Mouse (Mus musculus) CH12.LX (cell line): ENCODE results near the gene Alox12.

Experiments used
- CTCF ChIP-seq, 2 experiments: IDR thresholded peaks in 1 of 2; conservative IDR thresholded peaks in 1 of 2; 2 replicates each; pipeline ENCODE4 v1.5.1; 2011 to 2012; ENCODE audit warnings: low read depth in 2 of 2, low read length in 2 of 2, improper control_type of control experiment in 1 of 2, inconsistent platforms in 1 of 2, mild to moderate bottlenecking in 1 of 2, moderate library complexity in 1 of 2
- EP300 ChIP-seq: IDR thresholded peaks from 2 replicates; pipeline ENCODE4 v1.6.1; 2011; ENCODE audit warnings: low read length, improper control_type of control experiment
- ETS1 ChIP-seq: conservative IDR thresholded peaks from 2 replicates; pipeline ENCODE4 v1.6.1; 2012; ENCODE audit warnings: low read depth, mild to moderate bottlenecking, inconsistent platforms, low read length, improper control_type of control experiment, moderate library complexity
- MAZ ChIP-seq: IDR thresholded peaks from 2 replicates; pipeline ENCODE4 v1.6.1; 2012; ENCODE audit warnings: low read depth, mild to moderate bottlenecking, inconsistent platforms, low read length, improper control_type of control experiment, moderate library complexity
- NELFE ChIP-seq: IDR thresholded peaks from 2 replicates; pipeline ENCODE4 v1.6.1; 2011; ENCODE audit warnings: low read depth, low read length, improper control_type of control experiment
- NRF1 ChIP-seq: IDR thresholded peaks from 2 replicates; pipeline ENCODE4 v1.6.1; 2014; ENCODE audit warnings: low read depth, mild to moderate bottlenecking, inconsistent platforms, low read length, improper control_type of control experiment, moderate library complexity
- POLR2A ChIP-seq: IDR thresholded peaks from 2 replicates; pipeline ENCODE4 v1.6.1; 2011; ENCODE audit warnings: low read depth, mild to moderate bottlenecking, improper control_type of control experiment, low read length
- RAD21 ChIP-seq: IDR thresholded peaks from 2 replicates; pipeline ENCODE4 v1.6.1; 2011; ENCODE audit warnings: low read depth, mild to moderate bottlenecking, low read length, improper control_type of control experiment, moderate library complexity
- RCOR1 ChIP-seq: conservative IDR thresholded peaks from 2 replicates; pipeline ENCODE4 v1.6.1; 2012; ENCODE audit warnings: low read depth, mild to moderate bottlenecking, inconsistent platforms, low read length, improper control_type of control experiment
- SIN3A ChIP-seq: IDR thresholded peaks from 2 replicates; pipeline ENCODE4 v1.6.1; 2012; ENCODE audit warnings: low read length, improper control_type of control experiment, inconsistent platforms
- SMC3 ChIP-seq: IDR thresholded peaks from 2 replicates; pipeline ENCODE4 v1.6.1; 2011; ENCODE audit warnings: low read depth, low read length, improper control_type of control experiment
- ZC3H11A ChIP-seq: IDR thresholded peaks from 2 replicates; pipeline ENCODE4 v1.6.1; 2012; ENCODE audit warnings: low read depth, mild to moderate bottlenecking, inconsistent platforms, low read length, improper control_type of control experiment

DNA sequence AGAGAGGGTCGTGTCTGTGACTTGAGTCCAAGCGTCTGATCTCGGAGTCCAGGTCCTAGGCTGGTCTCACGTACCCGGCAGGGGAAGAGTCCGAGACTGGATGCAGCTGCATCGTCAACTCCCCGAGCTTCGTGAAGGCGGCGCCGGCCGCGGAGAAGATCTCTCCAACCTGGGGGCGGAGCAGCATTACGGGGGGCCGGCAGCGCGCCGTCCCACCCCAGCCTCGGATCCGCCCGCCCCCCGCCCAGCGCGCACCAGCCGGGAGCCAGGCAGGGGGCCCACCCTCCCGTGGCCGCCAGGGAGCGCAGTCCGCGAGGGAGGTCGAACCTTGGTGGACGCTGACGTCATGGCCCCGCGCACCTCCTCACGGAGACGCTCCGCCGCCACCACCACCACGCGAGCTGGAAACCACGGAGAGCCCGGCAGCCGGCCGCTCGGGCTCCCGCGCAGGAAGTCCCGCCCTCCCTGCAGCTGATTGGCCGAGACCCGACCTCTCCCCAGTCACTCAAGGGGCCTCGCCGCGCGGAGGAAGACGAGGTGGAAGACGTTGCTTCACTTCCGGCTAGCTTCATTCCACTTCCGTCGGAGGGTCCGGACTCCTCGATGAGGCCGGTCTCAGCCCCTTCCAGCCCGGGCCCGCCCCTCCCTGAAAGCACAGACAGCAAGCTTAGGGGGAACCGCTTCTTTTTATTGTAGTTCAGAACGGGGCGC, 17.5 kb downstream of the Alox12 start, which contains the start of gene 0610010K14Rik:
- TF ChIP-seq CTCF (conservative IDR thresholded peaks at IDR 0.05 in 1 of 2, IDR thresholded peaks at IDR 0.05 in 1 of 2; ENCODE audit: low read depth in 2 of 2, low read length in 2 of 2), result peak in 1 of 2 experiments; percentile 67; a peak in 2 of 4 replicates
- TF ChIP-seq ETS1, result peak; percentile 43
- TF ChIP-seq SIN3A, result peak; percentile 38; the same call in 1 of the 2 replicates
- peak; percentile 82; the same call in 1 of the 2 replicates for TF ChIP-seq MAZ
- peak; percentile 32 for TF ChIP-seq SMC3
- peak; percentile 69 for TF ChIP-seq NRF1
- peak; percentile 92 for TF ChIP-seq NELFE
- peak; percentile 95 for TF ChIP-seq POLR2A
- no peak for TF ChIP-seq EP300
- no peak for TF ChIP-seq RCOR1
- TF ChIP-seq ZC3H11A, result no peak
- TF ChIP-seq RAD21, result no peak
